Mouse (Mus musculus) urinary bladder, postnatal 10 days (tissue): ENCODE results near the gene Wfdc9.
"Not testable (repeated sequence)": the region's sequence is repeated elsewhere in the genome, so short reads cannot be mapped to it uniquely, and the experiment has no call there.

ENCODE experiments used
- DNase-seq: peaks from one replicate; pipeline ENCODE4 v3.0.0; 2022; ENCODE audit warnings: low spot score

Gene Wfdc9

GRCm38 (mm10) chr2:164619050-164619449 is 37.3 kb downstream of the Wfdc9 start:
- no peak for DNase-seq

- no peak for DNase-seq
Observed at GRCm38 (mm10) chr2:164615386-164615785, 41.0 kb downstream of the Wfdc9 start.

- not testable (repeated sequence) for DNase-seq
Observed at GRCm38 (mm10) chr2:164613471-164613870, 42.9 kb downstream of the Wfdc9 start, which contains the start of the genes Wfdc6b and Wfdc8. Gene Wfdc6b (plus strand): TSS chr2:164613522. Gene Wfdc8 (minus strand): TSS chr2:164613626.

- no peak for DNase-seq
Observed at GRCm38 (mm10) chr2:164608781-164609180, 47.6 kb downstream of the Wfdc9 start.

GRCm38 (mm10) chr2:164604411-164604810 is 52.0 kb downstream of the Wfdc9 start:
- no peak for DNase-seq

- no peak for DNase-seq
Observed at GRCm38 (mm10) chr2:164603482-164603881, 52.9 kb downstream of the Wfdc9 start.

GRCm38 (mm10) chr2:164600179-164600578 is 56.2 kb downstream of the Wfdc9 start:
- no peak for DNase-seq
